In the genomic region with DNA sequence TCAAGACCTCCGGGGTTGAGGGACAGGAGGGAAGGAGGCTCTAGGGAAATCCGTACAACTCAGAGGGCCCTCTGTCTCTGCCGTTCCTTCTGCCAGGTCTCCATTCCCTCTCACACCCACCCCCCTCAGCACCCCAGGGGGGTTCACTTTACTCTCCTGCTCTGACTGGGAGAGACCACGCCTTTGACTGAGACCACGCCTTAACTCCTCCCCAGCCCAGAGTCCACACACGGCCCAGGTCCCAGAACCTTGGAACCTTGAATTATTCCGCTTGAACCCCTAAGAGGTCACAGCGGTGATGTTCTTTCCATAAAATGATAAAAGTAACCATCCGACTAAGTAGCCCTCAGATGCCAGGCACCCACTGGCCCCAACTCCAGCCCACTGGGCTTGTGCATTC, we compare ENCODE assay signal across 10 mouse cellular contexts. TPM values are rescaled to one million over a fixed set of nuclear protein-coding genes. Genes with fewer than 3 reads are reported as not detected.
DNase-seq lines count a peak whose midpoint lies in the region; ATAC-seq and TF ChIP-seq lines count a peak whose summit lies in the region.
"Had no signal": no experiment of that assay in that cellular context is flagged by ENCODE, and none has a peak within 500 bp of the region (broad histone marks: within the 10 kb centered on the region; RNA-seq: fewer than 3 reads in every experiment).

No protein-coding gene starts in this region.

- peak overlapping the region; percentile 77 for H3K27ac ChIP-seq in spleen, adult 2 months (ENCODE audit: insufficient read depth, low read length)
- no peak overlapping the region for H3K27ac ChIP-seq in limb, embryonic 14.5 days (replicated peaks; ENCODE audit: low read depth, low read length)

- H3K4me2 ChIP-seq in limb, embryonic 14.5 days (replicated peaks; ENCODE audit: low read depth, low read length, severe bottlenecking): 0 out of 2 replicates have a peak overlapping the region, but pooled peaks have one; percentile 19
- H3K4me2 ChIP-seq: midbrain, embryonic 11.5 days had no signal

- intact Hi-C loops in left cerebral cortex, postnatal 4 days (cut with DNase I): loop anchor here (10.0 kb wide), 3 partner anchors 101 to 361 kb away; partner anchors contain the start of gene Kcng3

- no peaks in the 10 kb centered on the region for H3K36me3 ChIP-seq in spleen, adult 2 months (ENCODE audit: control insufficient read depth, insufficient read depth, low read length)
- no peaks in the 10 kb centered on the region for H3K36me3 ChIP-seq in limb, embryonic 14.5 days (ENCODE audit: control insufficient read depth, insufficient read depth, low read length)

- no peak for TF ChIP-seq CTCF in spleen, adult 2 months (IDR thresholded peaks at IDR 0.05; ENCODE audit: extremely low read depth, insufficient read depth, insufficient read length, insufficient replicate concordance)

- 63% methylated on average over 9 of the region's 9 CpGs for WGBS in spleen, adult 2 months
- WGBS in limb, embryonic 14.5 days: 26% methylated on average over 9 of the region's 9 CpGs

- TF ChIP-seq POLR2A in spleen, adult 2 months (IDR thresholded peaks at IDR 0.05; ENCODE audit: low read depth, low read length): no peak
- no peak for TF ChIP-seq POLR2A in limb, embryonic 14.5 days (IDR thresholded peaks at IDR 0.05; ENCODE audit: borderline replicate concordance, extremely low read depth, insufficient read depth, insufficient read length)

- H3K4me3 ChIP-seq in spleen, adult 2 months (ENCODE audit: extremely low read depth, insufficient read depth, insufficient read length): no peak overlapping the region
- H3K4me3 ChIP-seq in limb, embryonic 14.5 days (replicated peaks; ENCODE audit: low read length): 0 out of 2 replicates have a peak overlapping the region, but pooled peaks have one; percentile 8

- peaks cover 32% of the 10 kb centered on the region for H3K4me1 ChIP-seq in spleen, adult 2 months (ENCODE audit: control insufficient read depth, insufficient read depth, insufficient read length)
- peaks cover 32% of the 10 kb centered on the region for H3K4me1 ChIP-seq in limb, embryonic 14.5 days (ENCODE audit: control insufficient read depth, insufficient read depth, low read length)

- H3K27me3 ChIP-seq in spleen, adult 2 months (ENCODE audit: control insufficient read depth, insufficient read depth, low read length): no peaks in the 10 kb centered on the region
- no peaks in the 10 kb centered on the region; the same call in 1 of the 2 replicates for H3K27me3 ChIP-seq in limb, embryonic 14.5 days (ENCODE audit: control insufficient read depth, insufficient read depth, low read length)

- no peak for ATAC-seq in limb, embryonic 14.5 days (ENCODE audit: low FRiP score, low read depth)

- DNase-seq in adrenal gland, postnatal 14 days: peak; percentile 37
- DNase-seq in adrenal gland, adult 8-10 months: no peak
- no peak for DNase-seq in spleen, adult 2 months (ENCODE audit: low read depth in 1 of 2, low spot score in 2 of 2)
- DNase-seq in spleen, adult 18-20 months: no peak
- DNase-seq in limb, embryonic 14.5 days (ENCODE audit: low spot score): no peak
- DNase-seq in thymus, postnatal 25 days: no peak
- DNase-seq in embryo, embryonic 10.5 days (ENCODE audit: low spot score): no peak
- no peak for DNase-seq in left cerebral cortex, postnatal 4 days
- DNase-seq: cerebellum, postnatal 10 days had no signal

- H3K9ac ChIP-seq in limb, embryonic 14.5 days (ENCODE audit: low read depth, low read length, severe bottlenecking): no peak overlapping the region

- H3K9me3 ChIP-seq in limb, embryonic 14.5 days (ENCODE audit: control insufficient read depth, low read length): no peaks in the 10 kb centered on the region

RNA-seq across cellular contexts. Expression of gene Pkdcc, which starts 58.5 kb away (rescaled TPM):
- total RNA-seq in adrenal gland, postnatal 14 days (2021): 72.7 and 84.2 TPM in 2 replicates
- total RNA-seq in adrenal gland, adult 8-10 months (2022): 100 to 1,000 TPM in 2 of 4 experiments, 10 to 100 TPM in 2; 43.0 to 255 (median 85.3) TPM
- 41.0 and 46.9 TPM in 2 replicates for polyA plus RNA-seq in spleen, adult 2 months (2012; rRNA removed)
- 145 and 226 TPM in 2 replicates for polyA plus RNA-seq in limb, embryonic 14.5 days (2012; rRNA removed)
- polyA plus RNA-seq in limb, embryonic 14.5 days (2014; fragmentation: Nextera tagmentation; extraction: Ambion mirVana): 20.4 and 20.9 TPM in 2 replicates
- 10 to 100 TPM; 22.1 to 25.2 TPM for total RNA-seq in left cerebral cortex, postnatal 4 days (2021)
